Mouse (Mus musculus) lung, postnatal 0 days (tissue): Measurements from ENCODE around the gene Noxa1.

ENCODE experiments used
- CTCF ChIP-seq: IDR thresholded peaks from 2 replicates; pipeline ENCODE4 v1.5.1; 2016; ENCODE audit warnings: antibody characterized with exemption, mild to moderate bottlenecking
- EP300 ChIP-seq: IDR thresholded peaks from 2 replicates; pipeline ENCODE4 v1.6.1; 2016; ENCODE audit warnings: antibody characterized with exemption, mild to moderate bottlenecking, control low read depth

GRCm38 (mm10) chr2:25122666-25123065 is 27.7 kb upstream of the Noxa1 start:
- TF ChIP-seq CTCF: no peak
- no peak for TF ChIP-seq EP300
